Mouse (Mus musculus) CD4-positive helper T cell, adult 2 months (primary cell): Measurements from ENCODE around the gene Cubn.

ENCODE experiments used
- DNase-seq: peaks from one replicate; pipeline ENCODE4 v3.0.0-alpha.2; 2012; ENCODE audit warnings: low read depth, missing footprints, low spot score

Gene Cubn

GRCm38 (mm10) chr2:13408333-13408732, 83.3 kb downstream of the Cubn start:
- DNase-seq = no peak

DNA sequence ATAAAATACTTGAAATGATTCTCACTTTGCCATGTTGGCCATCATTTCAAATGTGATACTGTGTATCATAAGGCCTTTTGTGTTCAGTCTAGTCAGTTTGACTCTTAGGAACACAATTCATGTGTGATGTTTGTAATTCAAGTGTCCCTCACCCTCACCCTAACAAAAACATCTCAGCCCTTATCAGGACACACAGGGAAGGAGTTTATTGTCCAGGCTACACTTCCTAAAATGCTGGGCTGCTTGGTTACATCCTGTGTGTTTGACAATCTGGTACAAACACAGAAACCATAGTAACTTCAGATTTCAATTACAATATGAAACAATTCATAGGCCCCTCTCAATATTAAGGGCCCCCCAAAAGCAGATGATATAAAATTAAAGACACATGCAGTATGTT, 83.9 kb downstream of the Cubn start:
- no peak for DNase-seq

GRCm38 (mm10) chr2:13407272-13407671, 84.3 kb downstream of the Cubn start:
- DNase-seq = peak; percentile 79

- DNase-seq = no peak
Observed at GRCm38 (mm10) chr2:13404986-13405678, 86.5 kb downstream of the Cubn start.

DNA sequence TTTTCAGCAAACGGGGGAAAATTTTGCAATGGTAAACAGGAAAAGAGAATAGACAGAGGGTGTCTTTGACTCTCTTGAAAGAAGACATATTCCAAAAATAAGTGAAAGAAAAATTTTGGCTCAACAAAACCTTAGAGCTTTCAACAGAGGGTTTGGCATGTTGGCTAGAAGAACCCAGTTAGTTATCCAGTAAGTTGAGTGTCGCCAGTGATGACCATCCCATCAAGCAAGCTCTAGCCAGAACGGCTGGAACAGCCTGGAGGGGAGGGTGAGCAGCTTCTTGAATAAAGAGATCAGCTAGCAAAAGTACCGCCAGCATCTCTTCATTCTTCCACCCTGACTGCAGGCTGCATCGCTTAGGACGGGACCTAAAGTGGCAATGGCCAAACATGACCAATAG, 90.8 kb downstream of the Cubn start:
- no peak for DNase-seq

DNA sequence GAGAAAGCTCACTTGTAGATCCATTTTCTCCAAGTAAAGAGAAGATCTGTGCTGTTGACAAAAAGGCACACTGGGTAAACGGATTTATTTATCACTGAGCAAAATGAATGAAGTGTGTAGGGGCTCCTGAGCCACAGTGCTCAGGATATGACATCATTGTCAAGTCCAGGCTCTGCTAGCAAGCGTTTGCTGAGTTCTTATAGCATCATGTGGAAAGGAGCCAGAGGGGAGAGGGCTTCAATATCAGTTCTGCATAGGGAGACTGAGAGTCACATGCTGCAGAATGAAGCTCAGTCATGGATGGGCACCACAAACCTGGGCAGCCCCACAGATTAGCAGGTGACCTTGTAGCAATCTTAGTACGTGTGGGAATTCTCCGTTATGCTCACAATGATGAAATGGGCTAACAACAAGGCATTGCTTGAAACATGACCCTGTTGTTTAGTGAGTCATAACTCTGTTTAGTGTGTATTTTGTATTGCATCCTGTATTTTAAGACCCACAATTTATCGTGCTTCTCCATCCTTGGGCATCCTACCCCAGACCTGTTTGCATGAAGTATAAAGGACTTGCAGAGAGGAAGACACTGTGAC, 92.0 kb downstream of the Cubn start:
- DNase-seq = no peak

DNA sequence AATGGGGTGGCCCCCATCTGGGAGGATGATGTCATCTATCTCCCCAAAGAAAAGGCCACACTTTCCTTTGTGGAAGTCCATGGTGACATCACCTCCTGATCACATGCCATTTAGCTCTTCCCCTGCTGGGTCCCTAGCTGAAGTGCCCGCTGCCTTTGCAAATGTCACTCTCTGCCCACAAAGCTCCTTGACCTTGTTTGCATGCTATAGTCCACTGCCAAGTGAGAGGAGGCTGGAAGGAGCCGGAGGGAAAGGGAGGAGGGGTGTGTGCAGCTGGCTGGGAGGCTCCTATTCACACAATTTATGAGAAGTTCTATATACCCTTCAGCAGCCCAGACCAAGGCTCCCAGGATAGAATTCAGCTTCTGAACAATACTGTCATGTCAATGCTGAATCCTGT, 92.7 kb downstream of the Cubn start:
- DNase-seq = no peak

- DNase-seq = no peak
Observed at GRCm38 (mm10) chr2:13398551-13398950, 93.1 kb downstream of the Cubn start.

DNA sequence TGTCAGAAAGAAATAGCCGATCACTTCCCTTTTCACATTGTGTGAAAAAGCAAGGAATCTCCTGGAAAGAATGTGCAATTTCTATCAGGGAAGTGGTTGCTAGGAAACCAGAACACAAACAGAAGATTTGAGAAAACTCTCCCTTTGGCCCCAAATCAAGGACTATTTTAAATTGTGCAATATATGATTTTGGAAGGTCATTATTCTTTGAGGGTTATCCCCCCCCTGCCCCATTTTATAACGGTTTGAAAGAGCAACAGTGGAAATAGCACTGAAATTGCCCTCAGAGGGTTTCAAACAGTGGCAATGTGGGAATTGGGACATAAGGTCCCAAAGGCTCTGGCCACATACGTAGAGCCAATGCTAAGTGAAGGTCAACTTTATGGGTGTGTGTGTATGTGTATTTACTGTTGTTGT, 95.5 kb downstream of the Cubn start:
- no peak for DNase-seq

DNA sequence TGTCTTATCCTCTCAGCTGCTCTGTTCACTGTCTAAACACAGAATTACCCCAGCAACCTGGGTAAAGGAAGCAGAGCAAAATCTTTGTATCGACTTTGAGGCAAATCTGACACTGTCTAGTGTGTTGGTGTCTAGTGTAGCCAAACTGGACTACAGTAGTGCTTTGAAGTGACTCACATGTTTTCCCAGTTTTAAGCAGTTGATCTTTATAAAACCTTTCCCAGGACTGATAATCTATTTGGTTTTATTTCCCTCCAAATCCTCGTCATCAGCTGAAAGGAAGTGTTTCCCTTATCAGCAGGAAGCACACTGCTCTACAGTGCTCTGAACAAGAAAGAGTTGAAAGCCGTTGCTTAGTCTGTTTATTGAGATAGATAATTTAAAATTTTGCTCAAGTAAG, 100.6 kb downstream of the Cubn start:
- peak; percentile 12 for DNase-seq

DNA sequence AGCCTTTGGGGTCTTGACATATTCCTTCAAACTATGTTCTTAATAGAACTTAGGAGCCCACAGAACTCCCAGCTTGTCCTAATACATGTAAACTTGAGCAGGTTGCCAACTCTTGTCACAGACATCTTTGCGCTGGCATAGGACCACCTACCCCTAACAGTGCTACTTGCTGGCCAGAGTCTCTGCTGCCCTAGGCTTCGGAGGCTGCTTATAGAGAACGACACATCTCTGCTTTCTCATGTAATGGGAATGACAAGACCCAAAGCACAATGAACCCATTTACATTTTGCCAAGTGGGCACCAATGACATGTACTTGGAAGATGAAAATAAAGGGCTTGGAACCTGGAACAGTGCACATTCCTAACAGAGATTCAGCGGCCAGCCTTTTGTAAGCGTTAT, 105.0 kb downstream of the Cubn start:
- DNase-seq = no peak

DNA sequence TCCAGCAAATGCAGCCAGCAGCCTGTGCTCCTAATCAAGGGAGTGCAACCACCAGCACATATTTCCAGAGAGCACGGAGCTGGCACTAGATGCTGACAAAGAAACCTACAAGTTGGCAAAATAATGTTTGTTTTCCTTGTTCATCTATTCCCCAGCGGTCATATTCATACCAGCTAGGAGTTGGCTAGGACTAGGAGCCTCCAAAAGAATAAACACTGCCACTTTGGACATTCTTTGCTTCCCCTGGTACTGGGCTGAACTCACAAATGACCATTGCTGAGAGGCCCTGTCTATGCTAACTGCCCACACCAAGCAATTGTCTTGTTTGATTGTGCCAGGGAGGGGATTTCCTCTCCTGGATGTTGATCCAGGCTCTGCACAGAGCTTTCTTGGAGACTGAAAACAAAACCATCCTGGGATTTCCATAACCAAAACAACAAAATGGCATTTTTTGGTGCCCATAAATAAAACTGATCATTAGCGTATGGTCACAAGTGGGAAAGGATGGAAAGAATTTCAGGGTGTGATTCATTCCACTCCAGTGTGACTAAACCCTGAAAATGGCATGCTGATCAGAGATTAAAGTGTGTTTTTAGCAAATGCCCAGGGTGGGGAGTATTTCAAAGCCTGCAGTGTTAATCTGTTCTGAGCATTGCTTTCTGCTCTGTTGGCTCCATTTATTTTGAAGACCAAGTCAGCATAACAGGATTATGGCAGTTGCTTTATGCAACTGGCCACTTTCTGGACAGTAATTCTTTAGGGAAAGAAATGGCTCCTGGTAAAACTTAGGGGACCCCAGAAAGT, 105.9 kb downstream of the Cubn start:
- no peak for DNase-seq

DNA sequence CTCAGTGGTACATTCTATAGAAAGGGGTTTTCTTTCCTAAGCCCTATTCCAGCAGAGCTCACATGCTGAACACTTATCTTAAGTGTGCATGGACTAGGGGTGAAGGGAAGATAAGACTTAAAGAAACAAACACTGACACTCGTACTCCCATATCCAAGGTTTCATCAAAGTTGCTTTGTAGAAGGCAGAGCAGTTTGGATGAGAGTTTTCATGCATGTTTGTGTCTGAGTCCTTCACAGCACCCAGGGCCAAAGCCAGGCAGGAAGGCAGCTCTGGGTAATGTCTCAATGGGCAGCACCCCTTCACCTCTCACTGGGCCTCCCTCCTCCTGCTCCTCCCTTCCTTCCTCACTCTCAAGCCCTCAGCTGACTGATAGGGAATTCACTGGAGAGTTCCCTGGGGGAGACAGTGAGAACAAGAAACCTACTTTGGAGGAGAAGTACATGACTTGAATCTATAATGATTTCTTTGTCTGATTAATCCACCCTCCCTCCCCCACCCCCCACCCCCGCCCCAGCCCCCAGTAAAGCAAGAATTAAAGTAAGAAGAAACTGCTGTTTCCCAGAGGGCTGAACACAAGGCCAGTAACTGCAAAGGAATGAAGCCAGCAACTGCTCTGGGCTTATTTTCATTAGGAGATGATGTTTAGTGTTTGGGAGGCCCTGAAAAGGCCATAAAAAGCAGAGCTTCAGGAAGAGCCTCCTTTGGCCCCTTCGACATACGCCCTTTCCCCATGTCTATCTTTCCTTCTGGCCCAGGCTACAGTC, 106.7 kb downstream of the Cubn start:
- DNase-seq = no peak

GRCm38 (mm10) chr2:13376166-13376565, 115.4 kb downstream of the Cubn start:
- DNase-seq = no peak

- no peak for DNase-seq
Observed at GRCm38 (mm10) chr2:13373291-13373690, 118.3 kb downstream of the Cubn start.

DNA sequence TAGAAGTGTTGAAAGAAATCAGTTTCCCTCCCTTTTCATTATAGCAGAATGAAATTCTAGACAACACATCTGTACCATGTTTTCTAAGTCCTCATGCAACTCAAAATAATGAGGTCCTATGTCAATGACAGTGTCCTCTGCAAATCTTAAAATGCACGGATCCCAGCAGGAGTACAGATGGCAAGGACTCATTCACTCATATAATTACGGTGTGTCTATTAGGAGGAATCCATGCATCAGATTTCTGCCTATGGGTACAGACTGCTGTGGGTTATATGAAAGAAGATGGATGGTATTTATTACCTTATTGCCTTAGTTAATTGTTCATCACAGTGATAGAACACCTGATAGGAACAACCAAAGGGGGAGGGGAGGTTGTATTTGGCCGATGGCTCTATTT, 118.8 kb downstream of the Cubn start:
- no peak for DNase-seq

DNA sequence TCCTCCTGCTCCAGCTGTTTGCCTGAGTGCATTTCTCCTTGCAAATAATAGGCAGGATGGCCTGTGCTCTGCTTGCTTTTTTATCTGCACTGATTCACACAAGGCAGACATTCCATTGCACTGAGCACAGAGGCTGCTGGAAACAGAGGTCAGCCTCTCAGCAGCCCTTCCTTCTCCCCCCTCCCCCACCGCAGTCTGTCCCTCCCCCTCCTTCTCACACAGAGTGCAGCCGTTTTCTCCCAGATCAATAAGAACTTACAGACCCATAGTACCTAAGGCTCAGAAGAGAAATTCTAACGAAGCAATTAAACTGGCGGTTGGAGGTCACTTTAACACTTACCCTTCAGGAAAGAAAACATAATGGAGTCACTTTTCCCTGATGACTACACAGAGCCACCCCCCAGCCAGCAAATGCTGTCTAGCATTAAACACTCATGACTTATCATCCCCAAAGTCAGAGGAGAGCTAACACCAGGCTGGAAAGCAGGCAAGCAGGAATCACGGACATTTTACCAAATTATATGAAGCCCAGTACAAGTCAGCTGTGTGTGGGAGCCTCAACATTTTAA, 119.3 kb downstream of the Cubn start:
- DNase-seq = no peak

GRCm38 (mm10) chr2:13371797-13372170, 119.8 kb downstream of the Cubn start:
- DNase-seq = no peak

DNA sequence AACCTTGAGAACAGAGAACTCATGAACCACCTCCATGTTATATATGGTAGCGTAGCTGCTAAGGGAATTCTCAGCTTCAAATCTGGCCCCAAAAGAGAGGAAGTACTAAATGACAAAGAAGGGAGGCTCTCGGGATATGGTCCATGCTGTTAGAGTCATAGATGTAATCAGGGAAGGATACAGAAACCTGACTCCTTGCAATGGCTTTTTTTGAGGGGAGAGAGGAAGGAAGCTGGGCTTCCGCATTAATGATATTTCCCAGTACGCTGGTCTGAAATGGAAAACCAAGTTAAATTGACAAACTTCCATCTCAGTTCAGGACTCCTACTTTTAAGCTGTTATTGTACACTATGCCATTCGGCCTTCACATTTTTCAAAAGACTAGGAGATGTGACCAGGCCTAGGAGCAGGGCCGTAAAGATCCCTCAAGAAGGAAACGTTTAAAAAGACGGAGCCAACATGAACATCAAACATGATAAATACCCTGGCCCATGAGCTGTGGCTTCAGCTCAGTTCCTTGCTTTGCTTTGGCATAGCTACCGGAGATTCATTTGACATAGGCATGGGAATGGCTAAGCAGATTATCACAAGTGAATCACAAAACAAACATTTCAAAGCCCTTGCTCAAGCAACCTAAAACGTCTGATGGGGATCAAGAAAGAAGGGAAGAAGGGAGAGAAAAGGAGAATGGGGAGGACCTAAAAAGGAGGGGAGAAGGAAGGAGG, 120.4 kb downstream of the Cubn start:
- no peak for DNase-seq

GRCm38 (mm10) chr2:13370556-13370955, 121.1 kb downstream of the Cubn start:
- no peak for DNase-seq

- DNase-seq = no peak
Observed at GRCm38 (mm10) chr2:13368517-13368916, 123.1 kb downstream of the Cubn start.
